Mouse (Mus musculus) liver, adult 2 months (tissue): ENCODE data around the gene Gng3. TPM values are rescaled to one million over a fixed set of nuclear protein-coding genes. Genes with fewer than 3 reads are reported as not detected.

ENCODE experiments used
- DNase-seq: peaks from one replicate; pipeline ENCODE4 v3.0.0-alpha.2; 2011; ENCODE audit warnings: low read depth, low spot score; ENCODE audit errors: extremely low read depth
- H3K27ac ChIP-seq: fragments of 200-500 bp; replicated peaks from 2 replicates; pipeline ENCODE4 v1.5.1; 2012; ENCODE audit warnings: low read depth, mild to moderate bottlenecking, control low read depth, inconsistent platforms, low read length; ENCODE audit not compliant: insufficient read depth
- H3K27me3 ChIP-seq: fragments of 200-500 bp; 2 replicates; pipeline ENCODE4 v1.6.1; 2012; ENCODE audit warnings: mild to moderate bottlenecking, moderate library complexity, low read length, inconsistent platforms; ENCODE audit not compliant: control insufficient read depth, insufficient read depth
- H3K36me3 ChIP-seq: fragments of 200-500 bp; 2 replicates; pipeline ENCODE4 v1.6.1; 2012; ENCODE audit warnings: low read length, inconsistent platforms; ENCODE audit not compliant: control insufficient read depth, insufficient read depth
- H3K4me1 ChIP-seq: fragments of 200-500 bp; 2 replicates; pipeline ENCODE4 v1.6.1; 2011; ENCODE audit warnings: low read length; ENCODE audit not compliant: control insufficient read depth, insufficient read depth
- H3K4me3 ChIP-seq: fragments of 200-500 bp; 2 replicates; pipeline ENCODE4 v1.5.1; 2011; ENCODE audit warnings: low read depth, mild to moderate bottlenecking, control low read depth, low read length, moderate library complexity; ENCODE audit not compliant: insufficient read depth
- H3K79me2 ChIP-seq: fragments of 200-500 bp; 2 replicates; pipeline ENCODE4 v1.6.1; 2012; ENCODE audit warnings: inconsistent platforms, mild to moderate bottlenecking, low read length, moderate library complexity; ENCODE audit not compliant: control insufficient read depth, insufficient read depth
- H3K9ac ChIP-seq: fragments of 200-500 bp; 2 replicates; pipeline ENCODE4 v1.6.1; 2012; ENCODE audit warnings: low read depth, mild to moderate bottlenecking, control low read depth, inconsistent platforms, low read length
- CTCF ChIP-seq: fragments of 200-500 bp; IDR thresholded peaks from 2 replicates; pipeline ENCODE4 v1.5.1; 2011; ENCODE audit warnings: low read depth, low read length, control low read depth
- POLR2A ChIP-seq: fragments of 200-500 bp; IDR thresholded peaks from 2 replicates; pipeline ENCODE4 v1.6.1; 2011; ENCODE audit warnings: low read length, control low read depth; ENCODE audit not compliant: insufficient read depth; ENCODE audit errors: extremely low read depth
- WGBS: fragments of 180-500 bp; shearing (Covaris S2); methylation state at CpG from one replicate; pipeline ENCODE4 v1.1.7; 2018; 5-methylcytosine and 5-hydroxymethylcytosine counted together
- polyA plus RNA-seq: library from polyadenylated mRNA; depleted of rRNA; stranded (reverse); fragments of >200 nt; gene quantifications from 2 replicates; pipeline ENCODE4 v1.2.3, GENCODE M21; 2012
- total RNA-seq: library from RNA; depleted of rRNA; stranded (reverse); fragments of >200 nt; gene quantifications from 2 replicates; pipeline ENCODE4 v1.2.3, GENCODE M21; 2014

Gene Gng3
- total and polyA plus RNA-seq, 2 experiments, result 0.05 TPM; not detected in 1

GRCm38 (mm10) chr19:8806810-8807209, 32.2 kb downstream of the Gng3 start:
- no peak overlapping the region for H3K9ac ChIP-seq
- H3K27me3 ChIP-seq, result no peaks in the 10 kb centered on the region
- H3K27ac ChIP-seq, result no peak overlapping the region
- WGBS, result 86% methylated on average over 5 of the region's 5 CpGs
- no peak overlapping the region for H3K4me3 ChIP-seq
- TF ChIP-seq POLR2A, result no peak
- no peak for TF ChIP-seq CTCF
- peaks cover 19% of the 10 kb centered on the region for H3K36me3 ChIP-seq
- DNase-seq, result peak; percentile 33
- peaks cover 2% of the 10 kb centered on the region; the same call in 1 of the 2 replicates for H3K4me1 ChIP-seq
- H3K79me2 ChIP-seq, result no peaks in the 10 kb centered on the region

GRCm38 (mm10) chr19:8803879-8804660, 34.9 kb downstream of the Gng3 start:
- Histone ChIP-seq H3K4me1 (peaks cover 3% of the 10 kb centered on the region; the same call in 1 of the 2 replicates), H3K4me3 (no peak overlapping the region), H3K9ac (no peak overlapping the region), H3K27ac (no peak overlapping the region), H3K79me2 (no peaks in the 10 kb centered on the region), H3K36me3 (peaks cover 7% of the 10 kb centered on the region; the same call in 1 of the 2 replicates), H3K27me3 (no peaks in the 10 kb centered on the region)
- TF ChIP-seq CTCF (no peak), POLR2A (no peak)
- 91% methylated on average over 11 of the region's 11 CpGs for WGBS
- no peak for DNase-seq

- H3K27ac ChIP-seq, result no peak overlapping the region
- no peak overlapping the region for H3K4me3 ChIP-seq
- no peak overlapping the region for H3K9ac ChIP-seq
- peaks cover 5% of the 10 kb centered on the region; the same call in 1 of the 2 replicates for H3K36me3 ChIP-seq
- TF ChIP-seq POLR2A, result no peak
- no peak for TF ChIP-seq CTCF
- H3K4me1 ChIP-seq, result peaks cover 3% of the 10 kb centered on the region; the same call in 1 of the 2 replicates
- WGBS, result 88% methylated on average over 9 of the region's 9 CpGs
- no peaks in the 10 kb centered on the region for H3K79me2 ChIP-seq
- H3K27me3 ChIP-seq, result no peaks in the 10 kb centered on the region
- DNase-seq, result no peak
Observed at GRCm38 (mm10) chr19:8803204-8803780, 35.7 kb downstream of the Gng3 start.

- TF ChIP-seq CTCF (no peak), POLR2A (no peak)
- H3K9ac ChIP-seq, result peak within 1 kb of the TSS; percentile 61
- H3K4me1 ChIP-seq, result peaks cover 6% of the 10 kb centered on the region; the same call in 1 of the 2 replicates
- no peaks in the 10 kb centered on the region for H3K27me3 ChIP-seq
- DNase-seq, result peak; percentile 92
- no peaks in the 10 kb centered on the region for H3K79me2 ChIP-seq
- H3K4me3 ChIP-seq, result peak within 1 kb of the TSS; percentile 65
- WGBS, result 1% methylated on average over 30 of the region's 30 CpGs
- no peak within 1 kb of the TSS for H3K27ac ChIP-seq
- peaks cover 3% of the 10 kb centered on the region; the same call in 1 of the 2 replicates for H3K36me3 ChIP-seq
Observed at GRCm38 (mm10) chr19:8802130-8802821, 36.7 kb downstream of the Gng3 start, which contains the start of gene Zbtb3. Zbtb3 (plus strand) TSS chr19:8802555.

GRCm38 (mm10) chr19:8798947-8799315, 40.1 kb downstream of the Gng3 start:
- no peak for TF ChIP-seq CTCF
- no peak for TF ChIP-seq POLR2A
- H3K4me1 ChIP-seq, result peaks cover 6% of the 10 kb centered on the region; the same call in 1 of the 2 replicates
- peaks cover 5% of the 10 kb centered on the region; the same call in 1 of the 2 replicates for H3K36me3 ChIP-seq
- no peak overlapping the region for H3K4me3 ChIP-seq
- H3K27me3 ChIP-seq, result no peaks in the 10 kb centered on the region
- H3K27ac ChIP-seq, result no peak overlapping the region
- no peak overlapping the region for H3K9ac ChIP-seq
- H3K79me2 ChIP-seq, result no peaks in the 10 kb centered on the region
- DNase-seq, result no peak
